Mouse (Mus musculus): ENCODE results near the gene Slc6a9.

Gene Slc6a9

DNA sequence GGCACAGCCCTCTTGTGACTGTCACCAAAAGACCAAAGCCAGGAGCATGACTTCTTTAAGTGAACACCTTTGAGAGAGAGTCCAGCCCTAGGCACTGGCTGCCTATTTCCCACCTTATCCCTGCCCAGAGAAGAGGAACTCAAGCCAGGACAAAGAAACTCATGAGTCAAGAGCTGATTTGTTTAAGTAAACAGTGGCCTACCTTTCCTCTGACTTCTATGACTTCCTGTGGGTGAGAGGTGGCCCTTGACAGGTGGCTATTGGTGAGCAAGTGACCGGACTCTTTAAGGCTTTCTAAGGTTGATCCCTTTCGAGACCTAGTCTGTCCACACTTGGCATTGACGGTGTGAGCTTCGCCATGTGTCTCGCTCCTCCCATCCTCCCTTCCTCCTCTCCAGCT lies 6.5 kb downstream of the Slc6a9 start:
- DNase-seq (ENCODE audit: low read depth, low spot score) = no peak

- no peak for DNase-seq (ENCODE audit: low read depth, low spot score)
Observed at GRCm38 (mm10) chr4:117841566-117841965, 7.3 kb downstream of the Slc6a9 start.

GRCm38 (mm10) chr4:117843101-117843500 lies 8.8 kb downstream of the Slc6a9 start:
- DNase-seq (ENCODE audit: low read depth, low spot score) = no peak

DNA sequence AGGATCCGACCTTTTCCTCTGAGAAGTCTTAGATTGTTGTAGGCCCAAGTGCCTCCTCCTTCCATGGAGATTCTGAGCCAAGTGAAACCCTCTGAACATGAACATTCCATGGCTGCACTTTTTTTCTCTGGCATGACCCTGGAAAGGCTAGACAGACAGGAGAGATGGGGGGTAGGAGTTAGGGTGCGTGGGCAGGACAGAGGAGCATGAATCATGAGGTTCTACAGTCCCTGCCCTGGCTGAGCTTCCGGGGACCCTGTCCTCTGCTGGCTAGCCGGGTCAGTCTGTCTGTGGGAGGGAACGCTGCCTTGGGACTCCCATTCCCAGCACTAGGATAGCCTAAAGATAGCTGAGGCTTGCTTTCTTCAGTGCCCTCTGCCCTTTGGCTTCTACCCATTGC lies 10.2 kb downstream of the Slc6a9 start:
- DNase-seq (ENCODE audit: low read depth, low spot score) = no peak

DNA sequence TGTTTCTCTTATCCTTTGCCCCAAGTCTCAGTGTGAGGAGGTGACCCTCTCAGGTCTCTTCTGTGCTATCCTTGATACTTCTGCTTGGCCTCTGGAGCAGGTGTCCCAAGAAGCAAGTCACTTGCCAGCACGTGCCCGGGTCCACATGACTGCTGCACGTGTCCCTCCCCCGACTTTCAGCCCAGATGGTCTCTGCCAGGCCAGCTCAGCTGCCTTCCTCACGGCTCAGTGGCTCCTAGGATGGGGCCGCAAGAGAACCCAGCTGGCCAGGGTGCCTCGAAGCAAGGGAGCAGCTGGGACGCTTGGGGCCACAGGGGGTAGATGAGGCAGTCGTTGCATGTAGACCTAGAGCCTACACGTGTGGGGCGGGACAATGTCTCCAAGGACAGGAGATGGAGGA lies 11.0 kb downstream of the Slc6a9 start:
- DNase-seq (ENCODE audit: low read depth, low spot score) = no peak

- DNase-seq (ENCODE audit: low read depth, low spot score) = no peak
Observed at GRCm38 (mm10) chr4:117846261-117846660, 12.0 kb downstream of the Slc6a9 start.

- DNase-seq (ENCODE audit: low read depth, low spot score) = no peak
Observed at GRCm38 (mm10) chr4:117847011-117847410, 12.7 kb downstream of the Slc6a9 start.

GRCm38 (mm10) chr4:117849063-117849462 lies 14.8 kb downstream of the Slc6a9 start:
- no peak for DNase-seq (ENCODE audit: low read depth, low spot score)

GRCm38 (mm10) chr4:117849506-117849905 lies 15.2 kb downstream of the Slc6a9 start:
- no peak for DNase-seq (ENCODE audit: low read depth, low spot score)

GRCm38 (mm10) chr4:117850176-117850575 lies 15.9 kb downstream of the Slc6a9 start:
- DNase-seq (ENCODE audit: low read depth, low spot score) = no peak

GRCm38 (mm10) chr4:117850871-117851270 lies 16.6 kb downstream of the Slc6a9 start:
- no peak for DNase-seq (ENCODE audit: low read depth, low spot score)

GRCm38 (mm10) chr4:117852152-117852868 lies 18.0 kb downstream of the Slc6a9 start:
- no peak for DNase-seq (ENCODE audit: low read depth, low spot score)

DNA sequence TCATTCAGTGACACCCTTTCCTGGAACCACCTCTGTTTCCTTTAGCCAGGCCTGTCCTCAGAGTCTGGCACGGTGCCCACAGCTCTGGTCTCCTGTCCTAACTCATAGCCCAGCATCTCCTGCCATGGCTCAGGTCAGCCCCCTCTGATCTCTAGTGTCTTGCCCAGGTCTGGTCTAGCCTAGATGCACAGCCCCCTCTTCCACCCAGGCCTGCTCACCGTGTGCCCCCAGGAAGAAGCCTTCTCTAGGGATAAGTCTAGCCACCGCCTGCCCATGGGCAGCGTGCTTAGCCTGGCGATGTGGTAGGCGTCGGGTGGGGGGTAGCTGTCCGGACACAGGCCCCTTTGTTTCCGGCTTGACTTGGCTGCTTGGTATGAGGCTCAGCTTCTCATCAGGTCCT lies 20.8 kb downstream of the Slc6a9 start:
- no peak for DNase-seq (ENCODE audit: low read depth, low spot score)

DNA sequence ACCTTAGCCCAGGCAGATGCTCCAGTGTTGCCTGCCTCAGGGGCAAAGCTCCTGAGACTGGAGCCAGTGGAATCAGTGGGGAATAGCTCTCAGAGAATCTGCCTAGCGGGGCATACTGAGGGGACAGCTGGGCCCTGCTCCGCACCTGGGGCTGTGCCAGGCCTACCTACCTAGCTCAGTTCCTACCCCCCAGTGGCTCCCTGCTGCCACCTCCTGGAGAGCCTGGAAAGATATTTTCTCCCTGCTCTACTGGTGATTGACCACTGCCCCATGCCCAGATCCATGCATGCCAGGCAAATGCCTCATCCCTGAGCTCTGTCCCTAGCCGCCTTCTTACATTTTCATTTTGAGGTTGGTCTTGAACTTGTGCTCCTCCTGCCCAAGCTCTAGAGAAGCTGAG lies 24.5 kb downstream of the Slc6a9 start:
- no peak for DNase-seq (ENCODE audit: low read depth, low spot score)

GRCm38 (mm10) chr4:117860570-117860969 lies 26.3 kb downstream of the Slc6a9 start:
- no peak for DNase-seq (ENCODE audit: low read depth, low spot score)

- DNase-seq (ENCODE audit: low read depth, low spot score) = no peak
Observed at GRCm38 (mm10) chr4:117862823-117863222, 28.5 kb downstream of the Slc6a9 start.

DNA sequence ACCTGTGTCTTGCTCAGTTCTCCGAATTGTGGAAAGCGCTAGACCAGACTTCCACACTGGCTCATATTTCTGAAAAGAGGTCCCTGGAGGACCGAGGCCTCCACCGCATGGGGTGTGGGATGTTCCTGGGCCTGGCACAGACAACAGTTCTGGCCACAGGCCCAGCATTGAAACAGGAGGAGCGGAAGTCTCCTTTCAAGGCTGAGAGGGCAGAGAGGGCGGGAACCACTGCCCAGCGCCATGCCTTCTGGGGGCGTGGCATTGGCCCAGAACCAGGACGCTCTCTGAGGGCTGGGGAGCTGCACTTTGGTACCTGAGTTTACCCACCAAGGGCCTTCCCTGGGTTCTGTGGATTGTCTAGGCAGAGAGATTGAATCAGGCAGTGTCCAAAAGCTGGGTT lies 31.8 kb downstream of the Slc6a9 start:
- DNase-seq (ENCODE audit: low read depth, low spot score) = no peak

GRCm38 (mm10) chr4:117867000-117867399 lies 32.7 kb downstream of the Slc6a9 start:
- no peak for DNase-seq (ENCODE audit: low read depth, low spot score)

GRCm38 (mm10) chr4:117867823-117868222 lies 33.5 kb downstream of the Slc6a9 start:
- peak; percentile 53 for DNase-seq (ENCODE audit: low read depth, low spot score)

GRCm38 (mm10) chr4:117869317-117869716 lies 35.0 kb downstream of the Slc6a9 start:
- no peak for DNase-seq (ENCODE audit: low read depth, low spot score)

DNA sequence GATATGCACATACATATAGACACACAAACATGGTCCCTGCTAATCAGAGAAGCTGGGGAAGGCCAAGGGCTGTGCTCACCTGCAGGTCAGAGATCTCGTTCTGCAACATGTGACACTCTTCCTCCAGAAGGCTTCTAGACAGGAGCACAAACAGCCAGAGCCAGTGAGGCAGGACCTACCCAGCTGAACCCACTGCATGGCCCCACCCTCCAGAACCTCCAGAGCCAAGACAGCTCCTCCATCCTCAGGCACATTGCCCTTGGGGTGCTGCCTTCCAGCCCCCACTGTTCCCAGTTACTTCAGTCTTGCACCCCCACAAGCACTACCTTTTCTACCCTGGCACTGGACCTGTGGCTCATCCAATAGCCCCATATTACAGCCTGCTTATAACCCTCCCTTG lies 36.1 kb downstream of the Slc6a9 start:
- no peak for DNase-seq (ENCODE audit: low read depth, low spot score)

DNA sequence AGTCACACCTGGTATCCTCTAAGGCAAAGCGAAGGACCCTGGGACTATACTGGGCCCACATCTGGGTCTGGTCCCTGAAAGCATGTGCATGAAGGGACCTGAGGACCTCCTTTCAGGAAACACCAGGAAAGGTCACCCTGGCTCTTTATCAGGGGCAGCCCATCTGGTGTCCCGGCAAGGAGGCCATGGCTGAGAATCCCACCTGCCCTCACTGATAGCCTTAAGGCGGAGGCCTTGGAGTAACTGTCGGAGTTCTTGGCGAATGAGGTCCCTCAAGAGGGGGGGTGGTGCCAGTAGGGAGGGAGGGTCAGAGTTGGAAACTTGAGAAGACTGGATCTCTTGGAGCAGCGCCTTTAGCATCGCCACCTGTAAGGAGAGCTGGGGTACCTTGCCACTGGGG lies 37.5 kb downstream of the Slc6a9 start:
- DNase-seq (ENCODE audit: low read depth, low spot score) = no peak

- peak; percentile 40 for DNase-seq (ENCODE audit: low read depth, low spot score)
Observed at GRCm38 (mm10) chr4:117872471-117872886, 38.2 kb downstream of the Slc6a9 start, which contains the start of gene Ccdc24. TSS of gene Ccdc24 (minus strand) at chr4:117872557.

- DNase-seq (ENCODE audit: low read depth, low spot score) = no peak
Observed at GRCm38 (mm10) chr4:117873615-117874014, 39.3 kb downstream of the Slc6a9 start.

Measured in ES-CJ7 (cell line).